Mouse (Mus musculus): ENCODE measurements around the gene Lrrc56. TPM values are rescaled to one million over a fixed set of nuclear protein-coding genes. Genes with fewer than 3 reads are reported as not detected.

The Lrrc56 gene
- polyA plus RNA-seq (2012; rRNA removed): 4.8 and 5.5 TPM in 2 replicates

DNA sequence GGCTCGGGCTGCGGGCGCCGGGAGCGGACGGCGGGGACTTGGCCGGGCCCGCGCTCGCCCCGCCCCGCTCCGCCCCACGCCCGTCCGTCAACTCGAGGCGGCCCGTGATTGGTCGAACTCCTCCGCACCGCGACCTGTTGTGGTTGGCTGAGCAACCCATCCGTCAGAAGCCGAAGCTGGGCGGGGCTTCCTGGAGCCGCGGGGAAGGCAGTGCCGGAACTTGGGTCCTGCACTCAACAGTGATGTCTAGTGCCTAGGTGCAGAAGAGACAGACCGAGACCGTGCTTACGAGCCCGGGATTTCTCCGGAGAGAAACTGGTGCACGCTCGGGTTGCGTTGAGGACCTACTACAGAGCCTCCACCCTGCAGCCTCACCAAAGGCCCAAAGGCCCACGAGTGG is at the start of gene Lrrc56, which contains the start of gene Hras:
TSS of gene Lrrc56 (plus strand) at position 210 of the 400 bp plus-strand sequence.
TSS of gene Hras (minus strand) at position 58 of the 400 bp plus-strand sequence.
- peak; percentile 92 to 98 for DNase-seq (ENCODE audit: extremely low spot score in 1 of 2, low spot score in 1 of 2)

DNA sequence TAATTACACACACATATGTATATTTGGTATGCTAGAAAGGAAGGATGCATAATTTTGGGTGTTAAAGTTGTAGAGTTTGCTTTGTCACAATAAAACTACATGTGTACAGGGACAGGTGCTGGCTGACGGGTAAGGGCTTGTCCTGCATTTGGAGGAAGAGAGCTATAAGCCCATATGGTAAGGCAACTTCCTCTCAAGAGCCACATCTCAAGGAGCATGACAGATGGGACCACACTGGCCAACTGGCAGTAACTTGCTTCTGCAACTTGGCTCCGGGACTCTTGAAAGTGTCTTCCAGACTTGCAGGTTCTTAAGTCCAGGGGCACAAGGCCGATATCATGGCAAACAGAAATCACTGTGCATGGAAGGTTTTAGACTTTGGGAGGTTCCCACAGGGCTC is 49.3 kb upstream of the Lrrc56 start:
- DNase-seq (ENCODE audit: extremely low spot score in 1 of 2, low spot score in 1 of 2): no peak

DNA sequence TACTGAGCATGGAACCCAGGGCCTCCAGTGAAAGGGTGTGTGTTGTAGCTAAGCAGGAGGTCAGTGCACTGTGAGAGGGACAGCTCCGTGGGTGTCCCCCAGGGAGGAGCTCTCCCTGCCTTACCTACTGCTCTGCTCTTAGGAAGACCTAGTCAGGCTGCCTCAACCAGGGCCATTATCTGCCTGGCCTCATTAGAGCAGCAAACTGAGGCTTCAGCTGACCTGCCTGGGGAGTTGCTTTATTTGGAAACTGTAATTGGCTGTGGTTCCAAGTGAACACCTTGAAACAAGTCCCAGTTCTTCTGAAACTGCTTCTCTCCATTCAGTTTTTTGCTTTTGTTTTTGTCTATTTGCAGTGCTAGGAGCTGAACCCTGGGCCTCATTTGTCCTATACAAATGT is 48.6 kb upstream of the Lrrc56 start:
- no peak for DNase-seq (ENCODE audit: extremely low spot score in 1 of 2, low spot score in 1 of 2)

DNA sequence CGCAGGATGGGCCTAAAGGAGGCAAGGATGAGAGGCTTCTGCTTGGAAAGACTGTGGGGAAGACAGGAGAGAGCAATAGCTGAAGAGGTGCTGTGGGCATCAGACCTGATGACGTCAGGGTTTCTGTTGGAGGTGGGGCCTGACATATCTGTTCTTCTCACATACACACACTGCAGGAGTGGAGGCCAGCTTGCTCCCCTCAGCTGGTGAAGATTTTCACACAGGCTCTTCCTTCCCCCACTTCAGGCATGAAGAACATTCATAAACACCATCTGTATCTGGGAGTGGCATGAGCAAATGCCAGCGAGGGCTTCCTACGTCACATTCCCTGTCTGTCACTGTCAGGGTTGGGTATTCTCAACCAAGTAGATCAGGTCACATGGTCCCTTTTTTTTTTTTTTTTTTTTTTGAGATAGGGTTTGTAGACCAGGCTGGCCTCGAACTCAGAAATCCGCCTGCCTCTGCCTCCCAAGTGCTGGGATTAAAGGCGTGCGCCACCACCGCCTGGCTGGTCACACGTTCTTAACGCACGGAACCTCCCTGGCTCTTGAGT is 47.8 kb upstream of the Lrrc56 start:
- DNase-seq (ENCODE audit: extremely low spot score in 1 of 2, low spot score in 1 of 2): no peak

DNA sequence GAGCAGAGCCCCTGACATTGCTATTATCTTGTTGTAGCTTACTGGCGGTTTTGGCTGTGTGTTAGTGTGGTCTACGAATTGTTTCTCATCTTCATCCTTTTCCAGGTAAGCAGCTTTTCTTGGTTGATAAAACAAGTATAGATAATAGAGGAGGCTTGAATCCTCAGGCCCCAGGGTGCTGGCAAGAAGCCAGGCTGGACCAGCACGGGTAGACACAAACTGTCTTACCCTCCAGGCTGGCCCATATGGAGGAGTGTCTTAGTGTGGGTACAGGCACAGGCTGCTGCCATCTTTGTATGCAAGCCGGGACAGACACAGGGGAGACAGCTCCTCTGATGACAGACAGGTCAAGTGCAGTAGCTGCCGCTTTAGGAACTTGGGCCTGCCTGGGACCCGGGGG is 46.9 kb upstream of the Lrrc56 start:
- no peak for DNase-seq (ENCODE audit: extremely low spot score in 1 of 2, low spot score in 1 of 2)

DNA sequence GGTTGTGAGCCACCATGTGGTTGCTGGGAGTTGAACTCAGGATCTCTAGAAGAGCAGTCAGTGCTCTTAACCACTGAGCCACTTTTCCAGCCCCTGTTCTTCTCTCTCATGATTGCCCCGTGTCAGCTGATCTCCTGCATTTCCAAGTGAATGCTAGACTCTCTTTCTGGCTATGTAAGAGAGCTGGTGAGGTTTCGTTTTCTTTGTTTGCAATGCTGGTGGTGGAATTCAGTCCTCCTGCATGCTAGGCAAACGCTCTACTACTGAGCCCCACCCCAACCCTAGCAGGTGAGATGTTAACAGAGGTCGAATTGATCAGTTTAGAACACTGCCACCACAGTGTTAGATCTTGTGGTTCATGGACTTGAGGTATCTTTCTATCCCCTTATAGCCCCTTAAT is 45.3 kb upstream of the Lrrc56 start:
- no peak for DNase-seq (ENCODE audit: extremely low spot score in 1 of 2, low spot score in 1 of 2)

DNA sequence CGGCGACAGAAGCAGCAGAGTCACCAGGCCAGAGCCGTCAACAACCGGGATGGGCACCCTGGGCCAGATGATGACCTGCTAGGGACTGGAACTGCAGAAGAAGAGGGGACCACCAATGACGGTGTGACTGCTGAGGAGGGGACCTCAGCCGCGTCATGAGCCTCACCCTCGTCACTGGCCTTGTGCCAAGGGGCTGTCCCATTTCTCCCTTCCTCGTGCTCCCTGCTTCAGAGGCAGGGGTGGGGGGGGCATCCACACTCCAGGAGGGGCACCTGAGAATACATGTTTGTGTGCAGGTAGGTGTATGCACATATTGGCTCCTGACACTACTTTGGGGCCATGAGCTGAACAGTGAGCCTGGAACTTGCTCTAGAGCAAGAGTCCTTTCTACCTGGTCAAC is 38.6 kb upstream of the Lrrc56 start:
- DNase-seq (ENCODE audit: extremely low spot score in 1 of 2, low spot score in 1 of 2): no peak

DNA sequence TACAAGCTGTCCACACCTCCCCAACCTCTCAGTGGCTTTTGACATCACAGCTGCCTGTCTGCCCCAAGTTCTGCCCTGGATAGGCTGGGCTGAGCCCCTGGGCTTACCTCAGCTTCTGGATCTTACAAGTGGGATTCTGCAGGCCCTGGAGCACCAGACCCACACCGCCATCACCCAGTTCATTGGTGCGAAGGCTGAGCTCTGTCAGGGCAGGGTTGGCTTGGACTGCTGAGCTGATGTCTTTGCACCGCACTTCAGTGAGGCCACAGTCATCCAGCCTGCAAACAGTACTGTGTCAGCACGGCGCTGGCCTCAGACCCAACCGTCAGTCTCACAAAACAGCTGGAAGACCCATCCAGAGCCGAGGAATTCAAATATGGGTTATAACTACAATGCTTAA is 29.6 kb upstream of the Lrrc56 start:
- DNase-seq (ENCODE audit: extremely low spot score in 1 of 2, low spot score in 1 of 2): no peak

DNA sequence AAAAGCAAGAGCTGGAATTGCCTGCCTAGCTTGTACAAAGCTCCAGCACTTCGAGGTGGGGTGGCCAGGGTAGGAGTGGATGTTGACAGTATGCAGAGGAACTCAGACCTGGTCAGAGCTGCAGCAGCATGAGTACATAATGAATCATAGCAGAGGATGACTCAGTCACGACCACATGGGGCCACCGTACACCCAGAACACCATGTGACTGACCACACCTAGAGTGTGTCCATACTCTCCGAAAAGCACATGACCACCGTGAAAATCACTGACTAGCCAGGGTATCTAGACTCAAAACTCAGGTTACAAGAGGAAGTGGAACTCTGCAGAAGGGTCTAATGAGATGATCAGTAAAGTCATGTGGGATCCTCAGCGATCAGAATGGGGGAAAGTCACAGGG is 29.1 kb upstream of the Lrrc56 start:
- peak in 1 of 2 experiments; percentile 34 for DNase-seq (ENCODE audit: extremely low spot score in 1 of 2, low spot score in 1 of 2)

DNA sequence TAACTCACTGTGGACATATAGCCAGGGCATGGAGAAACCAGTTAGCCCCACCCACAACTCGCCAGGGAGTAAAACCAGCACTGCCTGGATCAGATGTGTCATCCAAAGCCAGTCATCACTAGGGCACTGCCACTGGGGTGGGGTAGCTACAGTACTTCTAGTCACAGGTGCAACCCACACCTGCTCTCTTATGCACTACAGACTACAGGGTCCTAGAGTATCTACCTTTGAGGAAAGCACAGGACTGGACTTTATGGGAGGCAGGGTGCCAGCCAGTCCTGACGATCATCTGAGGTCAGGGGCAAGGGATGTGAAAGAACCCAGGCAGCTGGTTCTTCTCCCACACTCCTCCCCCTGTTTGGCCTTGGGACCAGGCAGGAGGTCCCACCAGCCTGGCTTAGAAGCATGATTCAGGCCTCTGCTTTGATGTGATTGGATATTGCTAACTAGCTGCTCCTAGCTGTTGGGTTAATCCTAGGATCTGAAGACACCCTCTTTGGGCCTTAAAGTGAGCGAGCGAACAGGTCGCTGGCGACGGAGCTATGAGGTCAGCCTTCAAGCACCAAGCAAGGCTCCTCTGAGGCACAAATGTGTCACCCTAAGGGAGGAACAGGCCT is 25.9 kb upstream of the Lrrc56 start:
- DNase-seq (ENCODE audit: extremely low spot score in 1 of 2, low spot score in 1 of 2): peak in 1 of 2 experiments; percentile 27

DNA sequence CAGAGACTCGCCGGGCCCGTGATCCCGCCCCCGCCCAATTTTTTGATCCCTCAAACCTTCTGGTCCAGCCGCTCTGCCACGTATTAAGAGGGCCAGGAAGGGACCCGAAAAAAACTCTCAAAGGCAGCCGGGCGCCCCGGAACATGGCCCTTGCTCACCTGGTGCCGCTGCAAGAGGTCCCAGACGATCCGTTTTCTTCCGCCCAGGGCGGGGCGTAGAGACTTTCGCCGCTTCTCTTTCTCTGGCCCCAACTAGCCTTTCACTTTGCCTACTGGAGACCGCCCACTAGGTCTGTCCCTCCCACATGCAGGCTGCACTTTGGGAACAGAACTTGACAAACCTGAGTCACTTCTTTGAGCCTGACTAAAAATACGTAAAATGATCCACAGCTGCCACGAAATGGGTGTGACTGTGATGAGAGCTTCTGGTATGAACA is 25.4 kb upstream of the Lrrc56 start:
- DNase-seq (ENCODE audit: extremely low spot score in 1 of 2, low spot score in 1 of 2): peak; percentile 53 to 66

DNA sequence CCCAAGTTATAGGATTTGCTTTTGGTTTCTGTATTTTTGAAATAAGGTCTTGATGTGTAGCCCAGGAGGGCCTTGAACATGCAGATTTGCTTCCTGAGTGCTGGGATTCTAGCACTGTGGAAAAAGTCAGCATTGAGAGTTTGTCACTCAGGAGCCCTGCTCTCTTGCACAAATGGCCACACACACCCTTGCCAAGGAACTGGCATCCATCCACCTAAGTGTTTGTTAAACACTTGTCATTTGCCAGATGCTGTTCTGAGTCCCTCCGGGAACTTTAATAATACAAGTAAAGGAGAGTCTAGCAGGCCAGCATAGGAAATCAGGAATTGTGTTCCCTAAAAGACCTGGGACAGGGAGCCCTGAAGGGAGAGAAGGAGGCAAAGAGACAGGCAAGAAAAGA is 24.7 kb upstream of the Lrrc56 start:
- DNase-seq (ENCODE audit: extremely low spot score in 1 of 2, low spot score in 1 of 2): no peak

DNA sequence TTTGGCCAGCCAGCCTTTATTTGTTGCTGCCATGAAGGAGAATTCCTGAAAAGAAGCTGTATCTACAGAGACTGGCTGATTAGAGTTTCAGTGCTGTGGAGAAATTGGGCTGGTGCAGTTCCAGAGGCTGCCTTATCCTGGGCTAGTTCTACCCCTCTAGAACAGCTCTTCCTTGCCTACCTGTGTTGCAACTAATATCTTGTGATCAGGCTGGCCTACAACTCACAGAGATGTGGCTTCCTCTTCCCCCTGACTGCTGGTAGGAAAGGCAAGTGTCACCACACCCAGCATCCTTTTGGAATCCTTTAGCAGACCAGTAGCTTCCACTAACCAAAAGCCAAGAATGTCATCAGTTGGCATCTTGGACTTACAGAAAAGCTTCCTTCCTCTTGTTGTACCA is 24.1 kb upstream of the Lrrc56 start:
- DNase-seq (ENCODE audit: extremely low spot score in 1 of 2, low spot score in 1 of 2): no peak

DNA sequence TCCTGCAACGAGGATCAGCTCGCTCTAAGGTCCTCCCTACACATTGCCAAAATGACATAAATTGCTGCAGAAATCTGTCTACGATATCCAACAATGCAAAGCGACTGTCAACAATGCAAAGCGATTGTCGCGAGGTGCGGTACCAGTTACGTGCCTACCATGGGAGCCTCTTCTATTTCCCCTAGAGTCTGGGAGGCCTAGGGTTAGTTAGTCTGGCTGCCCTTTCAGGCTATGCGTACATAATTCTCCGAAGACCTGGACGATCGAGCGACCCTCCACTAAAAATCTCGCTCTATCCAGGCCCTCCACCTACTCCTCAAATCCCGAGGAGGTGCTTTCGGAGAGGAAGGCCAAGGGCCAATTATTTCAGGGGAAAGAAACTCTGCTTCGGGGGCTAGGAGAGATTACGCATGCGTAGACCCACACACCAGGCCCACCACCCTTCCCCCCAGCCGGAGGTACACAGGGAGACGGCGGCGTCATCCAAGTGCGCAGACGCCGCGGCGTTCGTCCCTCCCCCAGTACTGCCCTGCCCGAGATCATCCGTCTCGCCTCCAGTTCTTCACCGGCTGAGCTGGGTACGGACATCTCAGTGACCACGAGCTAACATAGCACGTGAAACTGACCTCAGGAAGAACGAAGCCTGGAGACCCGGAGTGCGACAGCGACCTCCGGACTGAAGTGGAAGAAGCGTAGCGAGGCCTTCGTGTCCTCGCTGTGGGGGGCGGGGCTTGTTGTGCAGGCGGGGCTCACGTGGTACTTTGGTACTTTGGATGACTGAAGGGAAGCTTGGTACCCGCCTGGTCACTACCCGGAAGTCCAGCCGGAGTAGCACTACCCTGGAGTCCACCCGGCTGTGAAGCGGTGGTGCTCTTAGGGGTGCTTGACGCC is 21.6 kb upstream of the Lrrc56 start, which contains the start of gene Rnh1:
TSS of gene Rnh1 (minus strand) at position 742 of the 891 bp plus-strand sequence.
- DNase-seq (ENCODE audit: extremely low spot score in 1 of 2, low spot score in 1 of 2): peak; percentile 88 to 96

DNA sequence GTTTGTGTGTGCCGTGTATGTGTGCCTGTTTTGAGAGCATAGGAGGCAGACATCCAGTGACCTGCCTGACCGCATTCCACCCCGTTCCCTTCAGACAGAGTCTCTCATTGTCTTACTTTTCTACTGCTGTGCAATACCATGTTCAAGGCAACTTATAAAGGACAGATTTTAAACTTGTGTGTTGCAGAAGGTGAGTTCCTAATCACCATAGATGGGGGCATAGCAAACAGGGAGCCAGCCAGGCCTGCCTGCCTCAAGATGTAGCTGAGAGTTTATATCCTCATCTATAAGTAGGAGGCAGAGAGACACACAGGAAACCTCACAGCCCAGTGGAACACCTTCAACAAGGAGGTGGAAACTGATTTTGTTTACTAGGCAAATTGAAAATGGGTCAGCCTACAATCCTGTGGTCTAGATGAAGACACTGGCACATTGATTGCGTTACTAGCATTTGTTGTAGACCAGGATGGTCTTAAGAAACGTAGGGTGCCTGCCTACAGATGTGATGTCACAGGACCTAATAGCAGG is 20.6 kb upstream of the Lrrc56 start:
- no peak for DNase-seq (ENCODE audit: extremely low spot score in 1 of 2, low spot score in 1 of 2)

DNA sequence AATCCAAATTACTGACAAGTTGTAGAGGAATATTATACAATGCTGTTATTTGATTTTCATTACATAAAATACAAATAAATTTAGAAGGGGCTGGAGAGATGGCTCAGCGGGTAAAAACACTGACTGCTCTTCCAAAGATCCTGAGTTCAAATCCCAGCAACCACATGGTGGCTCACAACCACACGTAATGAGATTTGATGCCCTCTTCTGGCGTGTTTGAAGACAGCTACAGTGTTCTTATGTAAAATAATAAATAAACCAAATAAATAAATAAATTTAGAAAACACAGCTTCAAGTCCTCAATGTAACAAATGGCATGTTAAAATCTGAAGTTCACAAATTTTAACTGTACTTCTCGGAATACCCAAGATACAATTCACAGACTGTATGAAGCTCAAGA is 18.9 kb upstream of the Lrrc56 start:
- no peak for DNase-seq (ENCODE audit: extremely low spot score in 1 of 2, low spot score in 1 of 2)

DNA sequence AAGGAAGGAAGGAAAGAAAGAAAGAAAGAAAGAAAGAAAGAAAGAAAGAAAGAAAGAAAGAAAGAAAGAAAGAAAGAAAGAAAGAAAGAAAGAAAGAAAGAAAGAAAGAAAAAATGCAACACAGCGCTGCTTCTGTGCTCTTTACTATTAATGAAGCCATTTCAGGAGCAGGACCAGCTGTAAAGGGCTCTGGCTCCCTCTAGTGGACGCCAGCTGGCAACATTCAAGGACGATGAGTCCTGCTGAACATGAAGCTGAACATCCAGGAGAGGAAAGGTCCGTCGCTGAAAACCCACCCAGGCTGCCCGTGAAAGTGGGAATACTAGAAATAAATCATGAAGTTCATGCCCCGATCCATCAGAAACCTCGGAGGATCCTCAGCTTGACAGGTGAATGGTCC is 17.8 kb upstream of the Lrrc56 start:
- peak; percentile 76 to 96 for DNase-seq (ENCODE audit: extremely low spot score in 1 of 2, low spot score in 1 of 2)

DNA sequence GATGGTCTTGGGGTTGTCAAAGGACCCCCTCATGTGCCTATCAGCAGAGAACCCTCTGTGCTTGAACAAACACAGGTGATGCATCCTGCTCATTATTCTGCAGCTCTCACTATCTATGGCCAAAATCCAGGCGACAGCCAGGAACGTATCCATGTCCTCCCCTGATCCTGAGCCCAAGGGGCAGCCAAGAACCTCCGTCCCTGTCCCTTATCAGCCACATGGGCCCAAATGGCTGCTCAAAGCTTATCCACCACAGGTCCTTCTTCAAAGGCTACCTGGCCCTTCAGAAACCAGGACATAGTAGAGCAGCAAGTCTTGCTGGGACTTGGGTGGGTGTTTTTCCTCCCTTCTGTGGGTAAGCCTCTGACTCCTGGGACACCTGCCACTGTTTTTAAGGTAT is 5.8 kb upstream of the Lrrc56 start:
- DNase-seq (ENCODE audit: extremely low spot score in 1 of 2, low spot score in 1 of 2): no peak

DNA sequence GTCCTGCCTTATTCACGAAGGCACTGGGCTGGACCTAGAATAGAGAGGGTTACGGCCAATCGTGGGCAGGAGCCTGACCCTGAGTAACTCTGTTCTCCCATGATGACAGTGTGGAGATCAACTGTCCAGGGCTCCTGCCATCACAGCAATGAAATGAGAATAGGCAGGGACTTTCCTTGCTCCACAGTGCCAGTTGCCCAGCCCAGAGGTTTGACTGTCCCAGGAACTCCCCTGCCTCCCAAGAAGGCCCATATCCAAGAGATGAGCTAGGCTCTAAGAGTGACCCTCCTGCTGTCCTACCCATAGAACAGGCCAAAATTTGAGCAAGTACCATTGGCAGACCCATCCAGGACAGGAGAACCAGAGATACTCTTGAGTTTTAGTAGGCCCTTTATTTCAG is 5.2 kb upstream of the Lrrc56 start:
- no peak for DNase-seq (ENCODE audit: extremely low spot score in 1 of 2, low spot score in 1 of 2)

DNA sequence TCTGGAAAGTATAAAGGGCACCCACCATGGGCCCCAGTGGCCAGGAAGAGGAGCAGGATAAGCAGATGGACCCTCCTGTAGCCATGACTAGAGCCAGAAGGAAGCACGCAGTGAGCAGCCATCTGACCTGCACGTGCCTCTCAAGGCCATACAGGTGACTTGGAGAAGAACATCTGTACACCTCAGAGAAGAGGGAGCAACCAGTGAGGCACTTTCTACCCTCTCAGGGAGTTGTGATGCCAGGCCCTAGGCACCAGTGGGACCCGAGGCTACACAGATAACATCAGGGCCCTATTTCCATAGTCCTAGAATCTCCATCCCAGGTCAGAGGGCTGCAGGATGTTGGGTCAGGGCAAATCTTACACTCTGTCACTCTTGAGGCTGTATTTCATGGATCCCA is 3.7 kb upstream of the Lrrc56 start:
- no peak for DNase-seq (ENCODE audit: extremely low spot score in 1 of 2, low spot score in 1 of 2)

DNA sequence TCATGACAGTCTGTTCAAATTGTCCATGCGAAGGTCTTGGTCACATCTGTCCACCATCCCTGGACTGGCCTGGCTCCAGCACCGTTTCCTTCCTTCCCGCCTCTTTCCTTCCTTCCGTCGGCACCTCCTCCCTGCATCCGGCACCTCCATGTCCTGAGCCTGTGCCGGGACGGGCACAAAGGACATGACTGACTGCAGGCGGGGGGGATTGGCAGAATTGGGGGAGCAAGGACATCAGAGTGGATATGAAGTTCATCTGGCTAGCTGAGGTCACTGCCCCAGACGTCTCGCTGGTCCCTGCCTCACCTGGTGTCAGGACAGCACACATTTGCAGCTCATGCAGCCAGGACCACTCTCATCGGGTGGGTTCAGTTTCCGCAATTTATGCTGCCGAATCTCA is 2.9 kb upstream of the Lrrc56 start:
- DNase-seq (ENCODE audit: extremely low spot score in 1 of 2, low spot score in 1 of 2): no peak

Data from frontal cortex, adult 2 months (tissue).